Mouse (Mus musculus): Measurements from ENCODE around the gene Arhgef11. TPM values are rescaled to one million over a fixed set of nuclear protein-coding genes. Genes with fewer than 3 reads are reported as not detected.

Gene Arhgef11
- polyA plus RNA-seq, 1 experiment from 2014 or later, result 7.6 TPM

DNA sequence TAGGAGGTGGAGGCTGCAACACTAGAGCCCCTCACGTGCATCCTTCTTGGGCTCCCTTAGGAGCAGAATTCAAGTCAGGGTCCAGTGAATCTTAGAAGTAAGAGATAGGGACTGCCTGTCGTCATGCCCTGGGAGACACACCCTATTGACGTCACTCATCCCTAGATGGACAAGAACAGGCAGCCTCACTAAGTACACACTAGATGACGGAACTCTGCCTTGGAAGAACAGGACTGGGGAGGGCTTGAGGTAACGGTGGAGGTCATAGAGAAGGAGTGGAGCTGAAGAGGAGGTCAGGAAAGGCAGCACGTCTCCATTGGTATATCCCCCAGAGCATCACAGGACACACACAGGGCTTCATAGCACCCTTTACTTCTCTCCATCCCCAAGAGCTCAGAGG is 111.3 kb downstream of the Arhgef11 start:
- WGBS, result 86% methylated on average over 6 of the region's 6 CpGs
- H3K9ac ChIP-seq (ENCODE audit: low read length), result no peak overlapping the region
- no peak for ATAC-seq (replicated peaks; ENCODE audit: extremely low read depth, insufficient read depth, low FRiP score)

DNA sequence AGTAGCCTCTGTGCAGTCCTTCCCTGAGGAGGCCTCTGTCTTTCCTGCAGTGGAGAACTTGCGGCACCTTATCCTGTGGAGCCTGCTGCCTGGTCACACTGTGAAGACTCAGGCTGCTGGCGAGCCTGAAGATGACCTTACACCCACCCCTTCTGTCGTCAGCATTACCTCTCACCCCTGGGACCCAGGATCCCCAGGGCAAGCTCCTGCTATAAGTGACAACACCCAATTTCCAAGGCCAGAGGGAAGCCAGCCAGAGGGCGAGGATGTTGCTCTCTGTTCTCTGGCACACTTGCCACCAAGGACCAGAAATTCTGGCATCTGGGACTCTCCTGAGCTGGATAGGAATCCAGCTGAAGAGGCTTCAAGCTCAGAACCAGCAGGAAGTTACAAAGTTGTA is 115.7 kb downstream of the Arhgef11 start:
- H3K9ac ChIP-seq (ENCODE audit: low read length), result no peak overlapping the region
- no peak for ATAC-seq (replicated peaks; ENCODE audit: extremely low read depth, insufficient read depth, low FRiP score)
- H3K27ac ChIP-seq (ENCODE audit: low read length), result no peak overlapping the region
- no peak overlapping the region for H3K4me3 ChIP-seq (ENCODE audit: low read length)
- no peaks in the 10 kb centered on the region for H3K27me3 ChIP-seq (ENCODE audit: control insufficient read depth, insufficient read depth, low read length)
- WGBS, result 67% methylated on average over 4 of the region's 4 CpGs
- no peak overlapping the region for H3K4me2 ChIP-seq (ENCODE audit: low read depth, low read length)
- no peaks in the 10 kb centered on the region for H3K4me1 ChIP-seq (ENCODE audit: control insufficient read depth, insufficient read depth, low read length)
- H3K36me3 ChIP-seq (ENCODE audit: control insufficient read depth, insufficient read depth), result peaks cover 65% of the 10 kb centered on the region
- H3K9me3 ChIP-seq (replicated peaks; ENCODE audit: control insufficient read depth, low read length), result no peaks in the 10 kb centered on the region

More for the DNA sequence above, 111.3 kb downstream of the Arhgef11 start:
- Histone ChIP-seq H3K4me2 (ENCODE audit: low read depth, low read length) (no peak overlapping the region), H3K4me1 (ENCODE audit: control insufficient read depth, insufficient read depth, low read length) (no peaks in the 10 kb centered on the region), H3K27me3 (ENCODE audit: control insufficient read depth, insufficient read depth, low read length) (no peaks in the 10 kb centered on the region), H3K27ac (ENCODE audit: low read length) (no peak overlapping the region), H3K4me3 (ENCODE audit: low read length) (no peak overlapping the region), H3K9me3 (replicated peaks; ENCODE audit: control insufficient read depth, low read length) (no peaks in the 10 kb centered on the region), H3K36me3 (ENCODE audit: control insufficient read depth, insufficient read depth) (peaks cover 68% of the 10 kb centered on the region)

DNA sequence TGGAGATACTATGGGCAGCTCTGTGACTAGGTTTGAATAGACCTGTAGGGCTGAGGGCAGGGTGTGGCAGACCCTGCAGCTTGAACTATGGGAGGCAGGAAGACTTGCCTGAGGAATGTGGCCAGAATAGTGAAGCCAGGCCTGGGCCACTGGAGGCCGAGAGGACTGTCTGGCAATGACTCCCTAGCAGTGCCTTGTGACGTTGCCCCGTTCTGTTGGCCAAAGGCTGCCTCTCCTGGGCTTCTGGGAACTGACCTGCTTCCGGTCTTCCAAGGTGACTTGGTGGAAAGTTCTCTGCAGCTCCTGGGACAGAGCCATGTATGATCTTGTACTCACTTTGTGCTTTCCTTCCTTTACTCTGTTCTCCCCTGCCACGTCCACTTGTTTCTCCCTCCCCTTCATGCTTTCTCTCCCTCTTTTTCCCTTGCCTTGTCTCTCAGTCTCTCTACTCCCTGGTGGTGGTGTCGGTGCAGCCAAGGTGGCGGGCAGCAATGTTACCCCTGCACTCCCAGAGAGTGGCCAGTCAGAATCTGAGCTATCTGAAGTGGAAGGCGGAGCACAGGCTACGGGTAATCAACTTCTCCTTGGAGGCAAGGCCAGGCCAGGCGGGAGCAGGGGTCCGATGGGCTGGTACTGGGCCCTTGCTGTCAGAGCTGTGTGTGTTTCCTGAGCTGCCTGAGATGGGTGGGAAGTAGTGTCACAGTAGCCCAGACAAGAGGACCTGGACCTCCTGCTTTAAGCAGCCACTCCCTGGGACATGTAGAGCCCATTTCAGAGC is 116.8 kb downstream of the Arhgef11 start:
- Histone ChIP-seq H3K4me3 (ENCODE audit: low read length) (no peak overlapping the region), H3K4me1 (ENCODE audit: control insufficient read depth, insufficient read depth, low read length) (no peaks in the 10 kb centered on the region), H3K36me3 (ENCODE audit: control insufficient read depth, insufficient read depth) (peaks cover 59% of the 10 kb centered on the region), H3K27ac (ENCODE audit: low read length) (no peak overlapping the region), H3K9me3 (replicated peaks; ENCODE audit: control insufficient read depth, low read length) (no peaks in the 10 kb centered on the region), H3K27me3 (ENCODE audit: control insufficient read depth, insufficient read depth, low read length) (no peaks in the 10 kb centered on the region), H3K4me2 (ENCODE audit: low read depth, low read length) (no peak overlapping the region), H3K9ac (ENCODE audit: low read length) (no peak overlapping the region)
- 68% methylated on average over 11 of the region's 11 CpGs for WGBS
- no peak for ATAC-seq (replicated peaks; ENCODE audit: extremely low read depth, insufficient read depth, low FRiP score)

DNA sequence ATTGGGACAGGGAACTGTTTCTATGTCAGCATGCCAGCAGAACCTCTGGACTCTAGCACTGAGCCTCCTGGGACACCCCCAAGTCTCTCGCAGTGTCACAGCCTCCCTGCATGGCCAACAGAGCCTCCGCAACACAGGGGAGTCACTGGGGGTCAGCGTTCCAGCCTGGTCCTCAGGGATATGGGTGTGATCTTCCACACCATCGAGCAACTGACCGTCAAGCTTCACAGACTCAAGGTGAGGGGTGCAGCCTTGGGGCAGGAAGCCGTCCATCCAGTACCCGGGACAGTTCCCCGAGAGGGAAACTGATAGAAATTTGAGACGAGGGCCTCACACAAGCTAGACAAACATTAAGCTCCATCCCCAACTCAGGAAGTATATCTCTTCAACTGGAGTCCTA is 118.0 kb downstream of the Arhgef11 start:
- Histone ChIP-seq H3K9ac (ENCODE audit: low read length) (no peak overlapping the region), H3K9me3 (replicated peaks; ENCODE audit: control insufficient read depth, low read length) (no peaks in the 10 kb centered on the region), H3K4me1 (ENCODE audit: control insufficient read depth, insufficient read depth, low read length) (no peaks in the 10 kb centered on the region), H3K27ac (ENCODE audit: low read length) (no peak overlapping the region), H3K4me3 (ENCODE audit: low read length) (no peak overlapping the region), H3K27me3 (ENCODE audit: control insufficient read depth, insufficient read depth, low read length) (no peaks in the 10 kb centered on the region), H3K36me3 (ENCODE audit: control insufficient read depth, insufficient read depth) (peaks cover 54% of the 10 kb centered on the region), H3K4me2 (ENCODE audit: low read depth, low read length) (no peak overlapping the region)
- ATAC-seq (replicated peaks; ENCODE audit: extremely low read depth, insufficient read depth, low FRiP score), result no peak
- 78% methylated on average over 9 of the region's 9 CpGs for WGBS

DNA sequence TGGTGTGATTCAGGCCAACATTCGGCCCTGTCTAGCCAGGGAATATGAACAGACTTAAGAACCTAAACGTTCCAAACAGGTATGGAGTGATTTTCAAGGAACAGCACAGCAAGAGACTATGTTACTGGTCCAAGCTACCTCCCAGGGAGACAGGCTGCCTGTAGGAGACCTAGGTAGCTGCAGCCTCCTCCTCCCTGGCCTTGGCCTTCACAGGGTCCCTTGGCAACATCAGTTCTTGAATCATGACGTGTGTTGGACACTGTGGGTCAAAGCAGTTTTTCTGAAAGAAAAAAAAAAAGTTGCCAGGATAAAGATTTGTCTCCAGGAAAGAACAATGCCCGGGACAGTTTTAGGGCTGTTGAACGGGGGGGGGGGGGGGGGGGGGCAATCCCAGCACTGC is 121.5 kb downstream of the Arhgef11 start:
- no peak overlapping the region for H3K27ac ChIP-seq (ENCODE audit: low read length)
- peaks cover 3% of the 10 kb centered on the region; the same call in 1 of the 2 replicates for H3K4me1 ChIP-seq (ENCODE audit: control insufficient read depth, insufficient read depth, low read length)
- WGBS, result 90% methylated on average over 5 of the region's 5 CpGs
- peaks cover 30% of the 10 kb centered on the region for H3K36me3 ChIP-seq (ENCODE audit: control insufficient read depth, insufficient read depth)
- ATAC-seq (replicated peaks; ENCODE audit: extremely low read depth, insufficient read depth, low FRiP score), result no peak
- no peaks in the 10 kb centered on the region for H3K27me3 ChIP-seq (ENCODE audit: control insufficient read depth, insufficient read depth, low read length)
- no peak overlapping the region for H3K9ac ChIP-seq (ENCODE audit: low read length)
- no peak overlapping the region for H3K4me3 ChIP-seq (ENCODE audit: low read length)
- H3K9me3 ChIP-seq (replicated peaks; ENCODE audit: control insufficient read depth, low read length), result no peaks in the 10 kb centered on the region
- H3K4me2 ChIP-seq (ENCODE audit: low read depth, low read length), result no peak overlapping the region

DNA sequence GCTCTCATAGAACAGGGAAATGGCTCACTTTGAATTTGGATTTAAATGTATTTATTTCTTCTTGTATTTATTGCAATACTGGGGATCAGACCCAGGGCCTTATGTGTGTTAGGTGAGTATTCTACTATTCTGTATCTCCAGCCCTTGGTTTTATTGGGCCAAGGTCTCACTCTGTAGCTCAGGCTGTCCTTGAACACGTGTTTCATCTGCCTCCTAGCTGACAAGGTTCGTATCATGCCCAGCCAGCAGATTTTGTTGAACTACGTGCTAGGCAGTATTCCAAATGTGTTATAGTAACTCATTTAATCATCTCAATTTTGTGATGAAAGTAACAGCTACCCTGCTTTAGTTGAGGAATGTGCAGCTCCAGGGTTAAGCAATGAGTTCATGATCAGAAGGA is 124.7 kb downstream of the Arhgef11 start:
- no peak overlapping the region for H3K4me3 ChIP-seq (ENCODE audit: low read length)
- H3K27ac ChIP-seq (ENCODE audit: low read length), result no peak overlapping the region
- peaks cover 6% of the 10 kb centered on the region for H3K36me3 ChIP-seq (ENCODE audit: control insufficient read depth, insufficient read depth)
- no peak overlapping the region for H3K4me2 ChIP-seq (ENCODE audit: low read depth, low read length)
- H3K27me3 ChIP-seq (ENCODE audit: control insufficient read depth, insufficient read depth, low read length), result no peaks in the 10 kb centered on the region
- no peak overlapping the region for H3K9ac ChIP-seq (ENCODE audit: low read length)
- H3K4me1 ChIP-seq (ENCODE audit: control insufficient read depth, insufficient read depth, low read length), result peaks cover 3% of the 10 kb centered on the region; the same call in 1 of the 2 replicates
- no peaks in the 10 kb centered on the region for H3K9me3 ChIP-seq (replicated peaks; ENCODE audit: control insufficient read depth, low read length)
- 72% methylated on average over 3 of the region's 3 CpGs for WGBS
- no peak for ATAC-seq (replicated peaks; ENCODE audit: extremely low read depth, insufficient read depth, low FRiP score)

DNA sequence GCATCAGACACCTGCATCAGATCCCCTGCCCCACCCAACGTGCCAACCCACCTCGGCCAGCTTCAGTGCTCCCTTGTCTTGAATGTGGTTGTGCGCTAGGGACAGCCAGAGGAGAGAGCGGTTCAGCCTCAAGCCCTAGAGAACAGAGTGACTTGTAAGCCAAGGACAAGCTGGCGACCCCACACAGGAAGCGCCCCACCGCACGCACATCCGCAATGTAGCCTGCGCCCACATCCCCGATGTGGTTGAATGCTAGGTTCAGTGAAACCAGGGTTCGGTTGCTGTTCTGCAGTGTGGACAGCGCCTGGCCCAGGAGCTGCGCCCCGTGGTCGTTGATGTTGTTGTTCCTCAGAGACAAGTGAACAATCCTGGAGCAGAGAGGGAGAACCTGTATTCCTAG is 125.4 kb downstream of the Arhgef11 start:
- ATAC-seq (replicated peaks; ENCODE audit: extremely low read depth, insufficient read depth, low FRiP score), result no peak
- 75% methylated on average over 16 of the region's 16 CpGs for WGBS
- H3K27ac ChIP-seq (ENCODE audit: low read length), result no peak overlapping the region

DNA sequence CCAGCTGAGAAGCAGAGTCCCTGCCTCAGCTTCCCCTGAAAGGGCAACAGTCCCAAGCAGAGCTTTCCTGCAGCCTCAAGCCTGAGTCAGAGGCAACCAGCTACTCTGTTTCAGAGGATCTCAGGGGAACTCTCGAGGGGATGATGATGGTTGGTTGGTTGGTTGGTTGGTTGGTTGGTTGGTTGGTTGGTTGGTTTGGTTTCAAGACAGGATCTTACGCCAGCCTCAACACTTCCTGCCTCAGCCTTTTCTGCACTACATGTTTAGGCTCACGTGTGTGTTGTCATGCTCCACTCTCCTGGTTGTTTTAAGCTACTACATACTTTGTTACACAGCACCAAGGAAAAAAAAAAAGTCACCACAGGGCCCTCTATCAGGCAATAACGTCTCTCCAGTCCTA is 126.6 kb downstream of the Arhgef11 start:
- H3K27ac ChIP-seq (ENCODE audit: low read length), result no peak overlapping the region
- H3K9me3 ChIP-seq (replicated peaks; ENCODE audit: control insufficient read depth, low read length), result no peaks in the 10 kb centered on the region
- WGBS, result 87% methylated on average over 4 of the region's 4 CpGs
- ATAC-seq (replicated peaks; ENCODE audit: extremely low read depth, insufficient read depth, low FRiP score), result no peak
- no peaks in the 10 kb centered on the region; the same call in 1 of the 2 replicates for H3K27me3 ChIP-seq (ENCODE audit: control insufficient read depth, insufficient read depth, low read length)
- no peak overlapping the region for H3K4me2 ChIP-seq (ENCODE audit: low read depth, low read length)
- peaks cover 6% of the 10 kb centered on the region for H3K4me1 ChIP-seq (ENCODE audit: control insufficient read depth, insufficient read depth, low read length)
- no peaks in the 10 kb centered on the region; the same call in 1 of the 2 replicates for H3K36me3 ChIP-seq (ENCODE audit: control insufficient read depth, insufficient read depth)
- no peak overlapping the region for H3K4me3 ChIP-seq (ENCODE audit: low read length)
- no peak overlapping the region for H3K9ac ChIP-seq (ENCODE audit: low read length)

More for the DNA sequence above, 125.4 kb downstream of the Arhgef11 start:
- Histone ChIP-seq H3K4me1 (ENCODE audit: control insufficient read depth, insufficient read depth, low read length) (peaks cover 3% of the 10 kb centered on the region; the same call in 1 of the 2 replicates), H3K4me2 (ENCODE audit: low read depth, low read length) (no peak overlapping the region), H3K4me3 (ENCODE audit: low read length) (no peak overlapping the region), H3K27me3 (ENCODE audit: control insufficient read depth, insufficient read depth, low read length) (no peaks in the 10 kb centered on the region), H3K9ac (ENCODE audit: low read length) (no peak overlapping the region), H3K36me3 (ENCODE audit: control insufficient read depth, insufficient read depth) (peaks cover 3% of the 10 kb centered on the region; the same call in 1 of the 2 replicates), H3K9me3 (replicated peaks; ENCODE audit: control insufficient read depth, low read length) (no peaks in the 10 kb centered on the region)

DNA sequence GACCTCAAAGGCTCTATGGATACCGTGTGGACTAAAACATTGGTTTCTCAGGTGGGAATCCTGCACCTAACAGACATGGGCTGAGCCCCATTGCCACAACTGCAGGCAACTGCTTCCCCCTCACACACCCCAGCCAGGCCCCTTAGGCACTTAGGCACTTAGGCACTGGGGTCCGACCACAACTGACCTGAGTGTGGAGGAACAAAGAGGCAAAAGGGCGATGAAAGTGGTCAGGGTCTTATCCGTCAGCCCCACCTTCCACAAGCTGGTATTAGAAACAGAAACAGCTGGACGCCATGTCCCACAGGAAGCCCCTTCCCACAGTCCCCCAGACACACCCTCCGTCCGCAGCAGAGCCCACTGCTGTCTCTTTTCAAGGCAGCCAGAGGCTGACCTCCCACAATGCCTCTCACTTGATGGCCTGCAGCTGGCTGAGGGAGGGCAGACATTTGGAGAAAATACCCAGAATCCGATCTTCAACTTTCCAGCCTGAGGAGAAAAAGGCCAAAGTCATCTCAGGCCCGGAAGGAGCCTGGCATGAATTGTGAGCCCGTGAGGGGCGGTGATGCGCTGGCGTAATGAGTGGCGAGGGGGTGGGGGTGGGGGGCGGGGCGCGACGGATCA is 127.8 kb downstream of the Arhgef11 start:
- ATAC-seq (replicated peaks; ENCODE audit: extremely low read depth, insufficient read depth, low FRiP score), result no peak
- peak overlapping the region; percentile 28; the same call in 1 of the 2 replicates for H3K9ac ChIP-seq (ENCODE audit: low read length)
- peak overlapping the region; percentile 17 for H3K4me3 ChIP-seq (ENCODE audit: low read length)
- no peaks in the 10 kb centered on the region; the same call in 1 of the 2 replicates for H3K36me3 ChIP-seq (ENCODE audit: control insufficient read depth, insufficient read depth)
- no peaks in the 10 kb centered on the region for H3K9me3 ChIP-seq (replicated peaks; ENCODE audit: control insufficient read depth, low read length)
- no peak overlapping the region for H3K27ac ChIP-seq (ENCODE audit: low read length)
- H3K4me1 ChIP-seq (ENCODE audit: control insufficient read depth, insufficient read depth, low read length), result peaks cover 6% of the 10 kb centered on the region
- 27% methylated on average over 18 of the region's 18 CpGs for WGBS
- H3K4me2 ChIP-seq (ENCODE audit: low read depth, low read length), result peak overlapping the region; percentile 49
- H3K27me3 ChIP-seq (ENCODE audit: control insufficient read depth, insufficient read depth, low read length), result peaks cover 2% of the 10 kb centered on the region; the same call in 1 of the 2 replicates
